ENCODE assay signal across 8 mouse cellular contexts in the genomic region with DNA sequence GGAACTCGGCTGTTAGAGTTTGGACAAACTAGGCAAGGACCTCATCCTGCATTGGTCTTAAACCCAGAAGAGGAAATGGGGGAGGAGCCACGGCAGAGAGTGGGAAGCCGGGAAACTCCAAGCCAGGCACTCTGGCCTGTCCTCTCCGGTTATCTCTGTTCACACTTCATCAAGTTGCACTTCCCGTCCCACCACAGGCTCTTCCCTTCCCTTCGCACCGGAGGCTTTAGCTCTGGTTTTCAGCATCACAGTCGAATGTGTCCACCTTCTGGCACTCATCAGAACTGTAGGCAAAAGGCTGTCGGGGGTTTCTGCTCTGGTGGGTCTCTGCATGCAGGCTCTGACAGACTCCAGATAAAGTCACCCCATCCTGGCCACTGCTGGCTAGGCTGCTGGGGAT. TPM values are rescaled to one million over a fixed set of nuclear protein-coding genes. Genes with fewer than 3 reads are reported as not detected.
A peak's percentile ranks its signal among the peaks of the same experiment; 100 is the strongest.
DNase-seq lines count a peak whose midpoint lies in the region; ATAC-seq lines count a peak whose summit lies in the region.

No protein-coding gene starts in this region.

- peak; percentile 52 for DNase-seq in layer of hippocampus, adult 11-12 months (ENCODE audit: low spot score)
- no peak for DNase-seq in layer of hippocampus, adult 9-10 months (ENCODE audit: low spot score)
- peak; percentile 80 for DNase-seq in embryo, embryonic 10.5 days (ENCODE audit: low spot score)
- peak; percentile 55 for DNase-seq in lung, postnatal 25 days (ENCODE audit: low spot score)
- DNase-seq in right cerebral cortex, adult 18-20 months: no peak
- no peak for DNase-seq in layer of hippocampus, adult 9-11 months

- peak; percentile 28 to 48; a peak in 3 of 4 replicates for ATAC-seq in hematopoietic stem cell, adult 5-6 weeks (replicated peaks in 1 of 2; ENCODE audit: insufficient read depth in 1 of 2, low FRiP score in 2 of 2, low TSS enrichment in 1 of 2, low read depth in 1 of 2, poor library complexity in 2 of 2, severe bottlenecking in 2 of 2)
- no peak for ATAC-seq in erythroid progenitor cell, adult 5-6 weeks (replicated peaks; ENCODE audit: low FRiP score, poor library complexity, severe bottlenecking)

RNA-seq across cellular contexts. Expression of gene A3galt2, which starts 48.5 kb away (rescaled TPM):
- total RNA-seq in hematopoietic stem cell, adult 5-6 weeks (2017): not detected in 2 replicates
- total RNA-seq in erythroid progenitor cell, adult 5-6 weeks (2015; ENCODE audit: low replicate concordance): not detected in 2 replicates
- 0.08 TPM in 1 of 2 replicates, not detected in the other for total RNA-seq in erythroid progenitor cell, adult 5-6 weeks (2017; ENCODE audit: low replicate concordance)

RNA-seq across cellular contexts. Expression of gene Phc2, which starts 52.1 kb away (rescaled TPM):
- total RNA-seq in hematopoietic stem cell, adult 5-6 weeks (2017): 15.8 and 18.8 TPM in 2 replicates
- 16.3 and 26.7 TPM in 2 replicates for total RNA-seq in erythroid progenitor cell, adult 5-6 weeks (2015; ENCODE audit: low replicate concordance)
- total RNA-seq in erythroid progenitor cell, adult 5-6 weeks (2017; ENCODE audit: low replicate concordance): 2.6 and 7.8 TPM in 2 replicates

Comparison
In these comparisons a context has a peak if more than half of its experiments do, and no peak if none do; other contexts are left out.
1. DNase-seq: peak in layer of hippocampus, adult 11-12 months (single experiment), embryo, embryonic 10.5 days (single experiment) and lung, postnatal 25 days (single experiment); none in layer of hippocampus, adult 9-10 months (single experiment), right cerebral cortex, adult 18-20 months (single experiment) and layer of hippocampus, adult 9-11 months (single experiment).